ENCODE assay signal across 8 mouse cellular contexts in the genomic region with DNA sequence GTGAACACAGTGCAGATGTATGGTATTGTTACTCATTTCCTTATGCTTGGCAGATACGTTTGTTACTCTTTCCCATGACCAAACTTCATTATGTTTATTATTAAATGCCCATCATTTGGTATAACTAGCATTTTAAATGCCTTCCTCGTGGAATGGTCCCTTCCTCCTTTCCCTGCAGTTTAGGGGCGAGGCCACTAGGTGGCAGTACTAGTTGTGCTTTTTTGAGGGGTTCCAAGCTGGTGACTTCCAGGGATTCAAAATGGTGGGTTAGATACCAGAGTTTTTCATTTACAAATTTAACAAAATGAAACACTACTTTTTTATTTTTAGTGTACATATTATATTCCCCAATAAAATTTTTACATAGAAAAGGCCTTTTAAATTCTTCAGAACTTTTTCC.
DNase-seq lines count a peak whose midpoint lies in the region; ATAC-seq lines count a peak whose summit lies in the region.

No protein-coding gene starts in this region.

- peak; percentile 49 to 62 for DNase-seq in frontal cortex, postnatal 36 days (ENCODE audit: low spot score in 2 of 2)
- DNase-seq in urinary bladder, postnatal 25 days (ENCODE audit: low spot score): peak; percentile 44
- no peak for DNase-seq in urinary bladder, adult 18-20 months (ENCODE audit: low spot score in 2 of 2)
- peak; percentile 83 to 87 for DNase-seq in cerebellum, postnatal 14 days
- peak; percentile 71 for DNase-seq in hindlimb bud, embryonic 11.5 days (ENCODE audit: extremely low spot score, low read depth, low spot score)
- DNase-seq in lung, adult 18-20 months: peak; percentile 35 to 57
- peak; percentile 57 for DNase-seq in right cerebral cortex, postnatal 4 days

- no peak for ATAC-seq in frontal cortex, adult (ENCODE audit: low TSS enrichment)

Comparison
In these comparisons a context has a peak if more than half of its experiments do, and no peak if none do; other contexts are left out.
1. DNase-seq: peak in frontal cortex, postnatal 36 days (2 of 2), urinary bladder, postnatal 25 days (single experiment), cerebellum, postnatal 14 days (2 of 2), hindlimb bud, embryonic 11.5 days (single experiment), lung, adult 18-20 months (2 of 2) and right cerebral cortex, postnatal 4 days (single experiment); none in urinary bladder, adult 18-20 months (0 of 2).